Mouse (Mus musculus) skeletal muscle tissue, adult 2 months (tissue): ENCODE data around the gene Olfr1136.

Source experiments
- DNase-seq: peaks from one replicate; pipeline ENCODE4 v3.0.0-alpha.2; 2012; ENCODE audit warnings: low read depth, low spot score

The Olfr1136 gene

DNA sequence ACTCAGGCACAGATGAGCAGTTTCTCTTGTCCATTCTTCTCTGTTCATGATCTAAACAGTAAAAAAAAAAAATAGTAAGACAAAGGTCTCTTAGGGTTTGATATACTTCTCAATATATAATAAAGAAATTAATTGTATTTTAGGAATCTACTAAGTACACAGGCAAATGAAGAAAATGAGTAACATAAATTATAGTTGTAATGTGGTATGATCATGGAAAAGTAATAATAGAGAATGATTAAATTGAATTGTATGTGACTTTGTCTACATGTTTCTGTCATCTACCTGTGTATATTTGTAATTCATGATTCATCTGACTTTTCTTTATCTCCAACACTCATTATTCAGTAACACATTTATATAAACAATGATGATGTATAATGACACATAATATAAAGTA is at the start of gene Olfr1136:
Gene Olfr1136, minus strand, starts transcription at position 101 of the 400 bp plus-strand sequence.
- DNase-seq: no peak

DNA sequence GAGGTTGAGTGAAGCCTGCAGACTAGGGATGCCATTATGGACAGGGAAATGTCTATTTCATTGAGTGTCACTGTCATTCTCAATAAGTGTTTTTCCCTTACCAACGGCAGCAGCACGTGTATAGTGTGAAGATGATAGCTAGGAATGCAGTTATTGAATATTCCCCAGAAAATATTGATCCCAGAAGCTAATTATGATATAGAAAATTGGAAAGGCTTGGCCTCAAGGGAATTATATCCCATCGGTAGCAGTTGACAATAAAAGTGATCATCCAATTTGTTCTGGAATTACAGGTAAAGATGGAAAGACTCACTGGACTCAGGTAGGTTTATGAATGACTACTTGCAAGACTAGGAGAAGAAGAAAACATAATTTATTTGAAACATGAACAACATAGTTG is 49.7 kb upstream of the Olfr1136 start, which contains the start of gene Olfr1140:
Gene Olfr1140, plus strand, starts transcription at position 301 of the 400 bp plus-strand sequence.
- no peak for DNase-seq

DNA sequence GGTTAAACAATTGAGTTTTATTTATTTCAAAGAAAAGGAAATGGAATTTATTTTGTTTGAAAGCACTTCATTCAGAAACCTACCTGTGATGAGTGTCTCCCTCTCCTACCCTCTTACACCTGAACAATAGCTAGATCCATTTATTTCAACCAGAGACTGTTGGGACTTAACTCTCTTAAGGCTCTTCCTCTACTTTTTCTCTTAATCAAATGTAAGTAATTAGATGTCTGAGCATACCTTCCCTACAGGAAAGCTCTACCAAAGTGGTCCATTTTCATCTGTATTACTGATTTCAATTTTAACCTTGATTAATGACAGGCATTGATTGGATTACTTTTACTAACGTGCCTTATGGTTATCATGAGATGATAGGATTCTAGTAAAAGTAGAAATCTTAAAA is 46.1 kb upstream of the Olfr1136 start, which contains the start of gene Olfr1138:
Gene Olfr1138, minus strand, starts transcription at position 101 of the 400 bp plus-strand sequence.
- no peak for DNase-seq

DNA sequence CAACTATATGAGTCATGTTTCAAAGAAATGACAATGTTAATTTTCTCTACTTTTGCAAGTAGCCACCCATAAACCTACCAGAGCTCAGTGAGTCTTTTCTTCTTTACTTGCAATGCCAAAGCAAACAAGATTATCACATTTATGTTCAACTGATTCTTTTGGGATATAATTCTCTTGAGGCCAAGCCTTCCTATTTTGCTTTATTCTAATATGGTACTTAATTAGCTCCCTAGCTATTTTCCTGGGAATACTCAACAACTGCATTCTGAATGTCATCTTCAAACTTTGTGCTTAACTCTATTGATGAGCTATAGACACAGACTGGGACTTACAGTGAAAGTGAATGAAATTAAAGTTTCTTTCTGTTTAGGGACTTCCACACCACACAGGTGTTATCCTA is 19.3 kb upstream of the Olfr1136 start, which contains the start of gene Olfr1137:
Gene Olfr1137, minus strand, starts transcription at position 101 of the 400 bp plus-strand sequence.
- no peak for DNase-seq

DNA sequence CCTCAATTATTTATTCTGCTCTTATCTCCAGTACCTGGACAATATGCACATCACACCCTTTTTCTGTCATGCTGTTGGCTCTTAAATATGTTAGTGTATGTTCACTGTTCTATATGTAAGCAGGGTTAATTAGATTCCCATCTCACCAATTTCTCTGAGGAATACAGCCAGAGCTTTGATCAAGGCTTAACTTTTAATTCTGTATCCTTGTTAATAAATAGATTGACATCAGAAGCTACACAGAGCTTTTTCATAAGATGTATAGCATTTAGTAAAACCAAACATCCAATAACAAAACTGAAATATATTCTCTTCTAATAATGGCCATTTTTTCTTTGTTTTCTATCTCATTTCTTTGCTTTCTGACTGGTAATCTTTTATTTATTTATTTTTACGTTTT is 20.2 kb downstream of the Olfr1136 start, which contains the start of gene Olfr1135:
Gene Olfr1135, minus strand, starts transcription at position 101 of the 400 bp plus-strand sequence.
- no peak for DNase-seq

- DNase-seq: no peak
These were observed 35.4 kb downstream of the Olfr1136 start, which contains the start of gene Olfr1134 for GRCm38 (mm10) chr2:87658360-87658759. TSS of gene Olfr1134 (minus strand) at chr2:87658460.

DNA sequence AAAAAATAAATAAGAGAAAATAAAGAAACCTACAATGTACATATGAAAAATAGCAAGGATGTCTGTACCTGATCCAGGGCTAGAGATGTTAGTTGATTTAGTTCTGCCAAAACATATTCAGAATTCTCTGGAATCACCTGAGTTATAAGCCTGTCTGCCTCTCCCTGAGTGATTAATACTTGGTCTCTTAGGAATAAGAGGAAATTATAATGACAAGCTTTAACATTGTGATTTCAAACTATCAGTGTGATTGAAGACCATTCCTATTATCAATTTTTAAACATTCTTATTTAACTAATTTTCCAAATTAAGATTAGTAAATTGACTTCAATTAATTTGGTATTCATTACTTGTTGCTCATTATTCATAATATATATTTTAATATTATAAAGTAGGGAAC is 46.5 kb downstream of the Olfr1136 start, which contains the start of gene Olfr1133:
Gene Olfr1133, minus strand, starts transcription at position 101 of the 400 bp plus-strand sequence.
- DNase-seq: no peak
